Mouse (Mus musculus): ENCODE measurements around the gene Rnf224. TPM values are rescaled to one million over a fixed set of nuclear protein-coding genes. Genes with fewer than 3 reads are reported as not detected.

Gene Rnf224
- polyA plus RNA-seq, 1 experiment from 2014 or later: not detected

GRCm38 (mm10) chr2:25227406-25227805, 9.2 kb downstream of the Rnf224 start:
- DNase-seq (ENCODE audit: low spot score): no peak

- DNase-seq (ENCODE audit: low spot score): no peak
These were observed 9.7 kb downstream of the Rnf224 start for GRCm38 (mm10) chr2:25226864-25227263.

- DNase-seq (ENCODE audit: low spot score): no peak
These were observed 10.7 kb downstream of the Rnf224 start for GRCm38 (mm10) chr2:25225811-25226379.

- peak; percentile 100 for DNase-seq (ENCODE audit: low spot score)
These were observed 11.5 kb downstream of the Rnf224 start for GRCm38 (mm10) chr2:25224766-25225752.

- DNase-seq (ENCODE audit: low spot score): no peak
These were observed 12.2 kb downstream of the Rnf224 start, which contains the start of gene Tubb4b for GRCm38 (mm10) chr2:25224492-25224765. Gene Tubb4b, minus strand, starts transcription at chr2:25224702.

- peak; percentile 81 for DNase-seq (ENCODE audit: low spot score)
These were observed 12.7 kb downstream of the Rnf224 start for GRCm38 (mm10) chr2:25223681-25224491.

- no peak for DNase-seq (ENCODE audit: low spot score)
These were observed 15.2 kb downstream of the Rnf224 start for GRCm38 (mm10) chr2:25221331-25221772.

GRCm38 (mm10) chr2:25218445-25218844, 18.1 kb downstream of the Rnf224 start, which contains the start of gene Fam166a:
Gene Fam166a, plus strand, starts transcription at chr2:25218745.
- no peak for DNase-seq (ENCODE audit: low spot score)

- no peak for DNase-seq (ENCODE audit: low spot score)
These were observed 18.9 kb downstream of the Rnf224 start for GRCm38 (mm10) chr2:25217666-25218065.

- DNase-seq (ENCODE audit: low spot score): no peak
These were observed 22.1 kb downstream of the Rnf224 start, which contains the start of gene Stpg3 for GRCm38 (mm10) chr2:25214444-25214843. Gene Stpg3, minus strand, starts transcription at chr2:25214637.

- DNase-seq (ENCODE audit: low spot score): no peak
These were observed 23.2 kb downstream of the Rnf224 start for GRCm38 (mm10) chr2:25213266-25213865.

- peak; percentile 88 for DNase-seq (ENCODE audit: low spot score)
These were observed 25.4 kb downstream of the Rnf224 start, which contains the start of gene Nelfb for GRCm38 (mm10) chr2:25211121-25211670. Gene Nelfb, minus strand, starts transcription at chr2:25211489.

GRCm38 (mm10) chr2:25210686-25211085, 25.9 kb downstream of the Rnf224 start:
- no peak for DNase-seq (ENCODE audit: low spot score)

GRCm38 (mm10) chr2:25207593-25207992, 29.0 kb downstream of the Rnf224 start:
- DNase-seq (ENCODE audit: low spot score): no peak

- DNase-seq (ENCODE audit: low spot score): no peak
These were observed 32.9 kb downstream of the Rnf224 start for GRCm38 (mm10) chr2:25203631-25204214.

GRCm38 (mm10) chr2:25200631-25201030, 36.0 kb downstream of the Rnf224 start:
- no peak for DNase-seq (ENCODE audit: low spot score)

GRCm38 (mm10) chr2:25197946-25198345, 38.6 kb downstream of the Rnf224 start:
- DNase-seq (ENCODE audit: low spot score): no peak

- DNase-seq (ENCODE audit: low spot score): no peak
These were observed 39.4 kb downstream of the Rnf224 start for GRCm38 (mm10) chr2:25197191-25197590.

GRCm38 (mm10) chr2:25196172-25196954, 40.2 kb downstream of the Rnf224 start, which contains the start of gene Tor4a:
Gene Tor4a, minus strand, starts transcription at chr2:25196886.
- peak; percentile 89 for DNase-seq (ENCODE audit: low spot score)

Data from thymus, postnatal 0 days (tissue).